Mouse (Mus musculus): ENCODE measurements at regions not wholly inside any gene's neighbourhood (a gene's known extent, or its start where the extent isn't known, plus 50 kb on each side); places are given as distances from the start of the nearest gene placed in this dataset.
"Not testable (repeated sequence)": the region's sequence is repeated elsewhere in the genome, so short reads cannot be mapped to it uniquely, and the experiment has no call there.

GRCm38 (mm10) chr8:19976461-19976860, 73.3 kb downstream of the Gm31371 start:
- DNase-seq (ENCODE audit: extremely low read depth, low read depth, low spot score) = not testable (repeated sequence)

DNA sequence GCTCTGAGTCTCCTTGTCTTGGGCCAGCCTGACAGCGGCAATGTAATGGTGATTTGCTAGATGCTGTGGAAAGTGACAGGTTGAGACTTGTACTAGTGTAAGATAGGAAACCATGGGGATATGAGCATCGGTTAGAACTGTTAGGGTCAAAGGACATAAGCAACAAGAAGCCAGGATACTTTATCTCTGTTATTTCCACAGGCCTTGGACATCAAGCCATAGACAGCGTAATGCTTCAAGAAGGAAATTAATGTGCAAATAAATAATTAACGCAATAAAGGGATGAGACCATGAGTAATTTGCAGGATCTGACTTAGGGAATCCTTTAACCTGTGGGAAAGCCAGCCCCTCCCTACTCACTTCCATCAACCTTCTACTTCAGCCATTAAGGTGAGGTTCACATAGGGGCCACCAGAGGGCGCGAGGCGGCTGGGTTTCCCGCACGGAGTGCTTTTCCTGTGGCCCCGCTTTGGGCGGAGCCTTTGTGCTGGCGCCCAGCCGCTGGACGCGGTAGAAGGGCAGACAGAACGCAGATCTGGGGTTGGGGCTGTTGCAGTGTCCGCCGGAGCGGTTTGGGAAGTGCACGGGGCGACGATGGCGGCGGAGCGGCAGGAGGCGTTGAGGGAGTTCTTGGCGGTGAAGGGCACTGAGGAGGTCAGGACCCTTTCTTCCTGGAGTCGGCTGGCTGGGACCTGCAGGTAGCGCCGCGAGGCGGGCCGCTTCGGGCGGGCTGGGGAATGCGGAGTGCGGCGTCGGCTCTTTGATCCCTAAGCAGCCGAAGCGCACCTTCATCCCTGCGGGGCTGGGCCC, 76.5 kb downstream of the Gm31371 start:
- peak; percentile 3 for DNase-seq (ENCODE audit: extremely low read depth, low read depth, low spot score)

DNA sequence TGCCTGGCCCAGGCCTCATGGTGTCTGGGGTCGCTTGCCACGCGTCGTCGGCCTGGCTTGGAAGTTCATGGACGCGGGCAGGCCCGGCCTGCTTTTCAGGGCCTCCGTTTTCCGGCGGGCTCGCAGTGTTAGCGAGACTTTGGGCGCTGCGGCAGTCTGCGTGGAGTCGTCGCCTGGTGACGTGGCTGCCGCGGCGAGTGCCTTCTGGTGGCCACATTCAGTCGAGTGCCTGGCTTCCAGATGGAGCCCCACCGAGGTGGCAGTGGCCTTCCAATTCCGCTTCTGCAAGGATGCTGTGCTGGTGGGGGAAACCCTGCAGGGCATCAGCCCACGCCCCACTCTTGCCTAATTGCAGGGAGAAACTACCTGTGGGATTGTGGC, 77.1 kb downstream of the Gm31371 start:
- not testable (repeated sequence) for DNase-seq (ENCODE audit: extremely low read depth, low read depth, low spot score)

DNA sequence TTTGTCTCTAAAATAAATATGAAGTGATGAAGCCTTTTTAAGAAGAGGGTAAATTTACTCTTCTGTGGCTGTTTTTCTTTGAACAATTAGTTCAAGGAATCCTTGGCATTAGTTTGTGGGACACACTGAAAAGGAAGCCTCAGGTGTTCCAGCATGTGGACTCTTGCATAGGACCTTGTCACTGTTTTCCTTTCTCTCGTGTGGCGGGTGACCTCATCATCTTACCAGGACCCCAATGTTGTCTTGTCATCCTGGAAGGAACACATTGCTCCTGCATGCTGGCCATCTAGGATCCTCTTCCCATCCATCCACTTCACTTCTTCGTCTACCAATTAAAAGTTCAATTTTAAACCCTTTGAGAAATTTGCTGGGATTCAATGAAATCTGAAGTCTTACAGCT, 104.9 kb downstream of the Gm31371 start:
- DNase-seq (ENCODE audit: extremely low read depth, low read depth, low spot score) = not testable (repeated sequence)

- not testable (repeated sequence) for DNase-seq (ENCODE audit: extremely low read depth, low read depth, low spot score)
These were observed 107.8 kb downstream of the Gm31371 start for GRCm38 (mm10) chr8:20010947-20011346.

GRCm38 (mm10) chr8:20013278-20013677, 110.1 kb downstream of the Gm31371 start:
- DNase-seq (ENCODE audit: extremely low read depth, low read depth, low spot score) = not testable (repeated sequence)

GRCm38 (mm10) chr8:20014451-20015130, 111.4 kb downstream of the Gm31371 start:
- not testable (repeated sequence) for DNase-seq (ENCODE audit: extremely low read depth, low read depth, low spot score)

DNA sequence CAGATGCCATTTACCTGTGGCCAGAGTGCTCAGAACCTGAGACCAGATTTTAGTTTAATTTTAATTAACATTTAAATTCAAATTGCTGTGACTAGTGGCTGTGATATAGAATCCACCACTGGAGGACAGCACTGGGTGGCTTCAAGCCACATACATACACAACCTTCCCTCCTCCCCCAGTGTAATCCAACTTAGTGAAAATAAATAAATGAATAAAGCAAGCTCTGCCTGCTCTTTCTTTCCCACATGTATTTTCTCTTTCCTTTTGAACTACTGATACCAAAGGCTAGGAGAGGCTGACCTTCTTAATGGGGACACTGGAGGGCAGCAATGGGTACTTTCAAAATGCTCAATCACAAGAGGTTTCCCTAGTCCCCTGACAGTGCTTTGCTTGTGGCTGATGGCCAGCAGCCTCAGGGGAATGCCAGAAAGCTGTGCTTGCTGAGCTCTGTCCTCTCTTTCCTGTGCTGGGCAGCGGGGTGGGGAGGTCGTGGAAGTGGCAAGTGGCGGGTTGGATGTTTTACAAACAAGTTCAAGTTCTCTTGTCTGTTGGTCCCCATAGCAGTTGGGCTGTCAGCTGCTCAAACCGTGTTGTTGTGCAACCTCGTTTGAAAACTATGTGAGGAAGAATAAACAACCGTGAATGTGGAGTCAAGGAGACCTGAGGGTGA, 112.4 kb downstream of the Gm31371 start:
- DNase-seq (ENCODE audit: extremely low read depth, low read depth, low spot score) = not testable (repeated sequence)

DNA sequence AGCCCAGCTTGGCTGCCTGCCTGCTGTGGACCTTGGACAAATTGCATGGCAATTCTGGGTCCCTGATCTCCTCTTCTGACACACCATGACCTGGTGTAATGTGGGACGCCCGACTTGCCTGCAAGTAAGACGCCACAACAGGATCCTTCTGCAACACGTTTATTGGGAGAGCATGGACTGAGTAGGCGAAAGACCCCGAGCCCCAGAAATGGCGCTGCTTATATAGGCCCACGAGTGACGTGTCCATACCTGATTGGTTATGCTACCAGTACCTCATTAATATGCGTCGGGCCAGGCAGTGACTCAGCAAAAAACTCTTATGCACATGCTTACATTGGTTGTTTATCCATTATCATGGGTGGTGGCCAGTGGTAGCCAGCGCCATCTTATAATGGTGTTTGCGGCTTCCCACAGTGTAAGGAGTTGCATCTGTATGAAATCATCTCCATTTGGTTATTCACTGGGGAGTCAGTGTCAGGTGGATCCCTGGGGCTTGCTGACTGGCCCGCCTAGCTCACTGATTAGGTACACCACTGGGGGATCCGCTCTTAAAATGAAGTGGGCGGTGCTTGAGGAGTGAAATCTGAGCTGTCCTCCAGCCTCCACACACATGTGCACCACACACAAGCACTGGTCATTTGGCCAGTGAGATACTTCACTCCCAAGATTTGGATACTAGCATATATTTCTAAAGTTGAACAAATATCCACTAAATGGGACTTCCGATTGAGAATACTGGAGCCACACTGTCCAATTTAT, 113.1 kb downstream of the Gm31371 start:
- not testable (repeated sequence) for DNase-seq (ENCODE audit: extremely low read depth, low read depth, low spot score)

DNA sequence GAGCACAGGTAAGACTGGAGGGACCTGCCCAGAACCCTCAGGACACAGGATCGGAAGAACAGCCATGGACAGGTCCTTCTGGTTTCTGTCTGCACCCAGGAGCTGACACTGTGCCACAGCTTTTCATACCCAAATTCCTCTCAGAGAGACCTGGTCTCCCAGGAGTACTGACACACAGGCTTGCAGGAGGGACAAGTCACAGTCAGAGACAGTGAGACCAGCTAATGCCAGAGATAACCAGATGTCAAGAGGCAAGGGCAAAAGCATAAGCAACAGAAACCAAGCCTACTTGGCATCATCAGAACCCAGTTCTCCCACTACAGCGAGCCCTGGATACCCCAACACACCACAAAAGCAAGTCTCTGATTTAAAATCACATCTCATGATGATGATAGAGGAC, 122.3 kb downstream of the Gm31371 start:
- not testable (repeated sequence) for DNase-seq (ENCODE audit: extremely low read depth, low read depth, low spot score)

- not testable (repeated sequence) for DNase-seq (ENCODE audit: extremely low read depth, low read depth, low spot score)
These were observed 124.8 kb downstream of the Gm31371 start for GRCm38 (mm10) chr8:20027956-20028355.

GRCm38 (mm10) chr8:20030131-20030530, 126.9 kb downstream of the Gm31371 start:
- DNase-seq (ENCODE audit: extremely low read depth, low read depth, low spot score) = not testable (repeated sequence)

DNA sequence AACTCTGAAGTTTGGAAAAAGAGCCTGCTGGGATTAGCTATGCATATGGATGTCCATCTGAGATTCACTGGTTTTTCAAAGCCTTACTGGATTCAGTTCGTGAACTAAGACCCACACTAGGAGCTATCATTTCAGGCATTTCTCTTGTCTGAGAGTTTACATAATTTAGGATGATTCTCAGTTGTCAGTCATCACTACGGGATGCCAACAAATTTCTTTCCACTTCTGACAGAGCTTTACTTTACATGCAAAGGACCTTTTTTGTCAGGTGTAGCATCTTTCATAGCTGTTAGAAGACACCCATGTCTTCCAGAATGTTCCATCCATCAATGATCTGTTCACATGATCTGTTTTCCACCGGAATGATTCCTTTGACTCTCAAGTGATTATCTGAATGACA, 154.4 kb downstream of the Gm31371 start:
- DNase-seq (ENCODE audit: extremely low read depth, low read depth, low spot score) = not testable (repeated sequence)

- DNase-seq (ENCODE audit: extremely low read depth, low read depth, low spot score) = not testable (repeated sequence)
These were observed 194.9 kb downstream of the Gm31371 start for GRCm38 (mm10) chr8:20098121-20098520.

DNA sequence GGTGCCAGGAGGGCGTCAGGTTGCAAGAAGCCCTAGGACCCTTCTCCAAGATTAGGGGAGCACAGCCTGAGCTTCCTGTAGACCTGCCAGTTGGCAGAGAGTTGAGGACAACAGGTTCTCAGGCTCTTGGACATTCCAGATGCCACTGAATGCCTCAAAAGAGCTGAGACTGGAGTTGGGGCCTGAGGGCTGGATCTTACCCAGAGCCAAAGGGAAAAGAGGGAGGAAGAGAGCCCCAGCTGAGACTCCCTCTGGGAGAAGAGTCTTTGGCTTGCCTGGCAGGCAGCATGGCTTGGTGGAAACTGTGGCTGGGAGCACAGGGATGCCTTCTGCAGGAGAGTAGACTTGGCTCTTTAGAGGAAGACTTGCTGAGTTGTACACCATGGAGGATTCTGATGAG, 197.0 kb downstream of the Gm31371 start:
- DNase-seq (ENCODE audit: extremely low read depth, low read depth, low spot score) = not testable (repeated sequence)

- not testable (repeated sequence) for DNase-seq (ENCODE audit: extremely low read depth, low read depth, low spot score)
These were observed 199.2 kb downstream of the Gm31371 start for GRCm38 (mm10) chr8:20102374-20102773.

- not testable (repeated sequence) for DNase-seq (ENCODE audit: extremely low read depth, low read depth, low spot score)
These were observed 204.0 kb downstream of the Gm31371 start for GRCm38 (mm10) chr8:20107154-20107553.

- DNase-seq (ENCODE audit: extremely low read depth, low read depth, low spot score) = not testable (repeated sequence)
These were observed 213.6 kb downstream of the Gm31371 start for GRCm38 (mm10) chr8:20116785-20117184.

DNA sequence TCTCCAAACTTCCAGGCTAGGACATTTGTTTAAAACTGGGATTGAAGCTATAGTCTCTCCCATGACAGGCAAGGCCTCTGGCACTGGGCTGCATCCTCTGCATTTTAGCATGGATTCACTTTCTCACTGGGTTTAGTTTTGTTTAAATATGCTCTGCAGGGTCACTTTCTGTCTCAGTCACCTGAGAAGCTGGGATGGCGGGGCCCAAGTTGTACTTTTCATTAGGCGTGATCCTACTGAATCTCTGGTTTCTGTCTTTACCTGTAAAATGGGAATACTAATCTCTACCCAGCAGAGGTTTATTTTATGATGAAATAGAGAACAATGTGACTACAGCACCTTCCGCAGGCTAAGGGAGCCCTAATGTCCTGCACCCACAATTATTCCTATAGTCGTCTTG, 216.4 kb downstream of the Gm31371 start:
- DNase-seq (ENCODE audit: extremely low read depth, low read depth, low spot score) = not testable (repeated sequence)

DNA sequence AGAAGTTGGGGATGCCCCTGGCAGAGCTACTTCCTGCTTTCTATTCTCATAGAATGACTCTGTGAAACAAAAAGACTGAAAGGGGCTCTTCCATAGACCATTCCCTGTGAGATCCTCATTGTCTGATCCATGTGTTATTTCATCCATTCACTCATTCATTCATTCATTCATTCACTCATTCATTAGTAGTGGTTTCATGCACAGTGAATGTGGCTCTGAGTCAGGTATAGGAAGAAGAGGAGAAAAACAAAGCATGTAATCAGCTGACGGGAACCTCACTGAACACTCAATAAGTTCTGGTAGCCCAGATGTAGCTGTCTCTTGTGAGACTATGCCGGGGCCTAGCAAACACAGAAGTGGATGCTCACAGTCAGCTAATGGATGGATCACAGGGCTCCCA, 217.0 kb downstream of the Gm31371 start:
- not testable (repeated sequence) for DNase-seq (ENCODE audit: extremely low read depth, low read depth, low spot score)
